Mouse (Mus musculus) hindbrain, embryonic 12.5 days (tissue): ENCODE measurements around the gene Gpr142. TPM values are rescaled to one million over a fixed set of nuclear protein-coding genes. Genes with fewer than 3 reads are reported as not detected.

Experiments used
- ATAC-seq: fragments of 200-750 bp; cut with Nextera tagmentation; 2 replicates; pipeline ENCODE4 v1.8.0; 2017; ENCODE audit warnings: moderate TSS enrichment; ENCODE audit not compliant: low FRiP score
- H3K27ac ChIP-seq: fragments of 300-500 bp; sonication (generic); 2 replicates; pipeline ENCODE4 v1.5.1; 2016; ENCODE audit warnings: mild to moderate bottlenecking
- H3K27me3 ChIP-seq: fragments of 300-500 bp; sonication (generic); 2 replicates; pipeline ENCODE4 v1.6.1; 2016; ENCODE audit warnings: mild to moderate bottlenecking
- H3K36me3 ChIP-seq: fragments of 300-500 bp; sonication (generic); 2 replicates; pipeline ENCODE4 v1.6.1; 2016; ENCODE audit warnings: mild to moderate bottlenecking
- H3K4me1 ChIP-seq: fragments of 300-500 bp; sonication (generic); 2 replicates; pipeline ENCODE4 v1.6.1; 2016
- H3K4me2 ChIP-seq: fragments of 300-500 bp; sonication (generic); replicated peaks from 2 replicates; pipeline ENCODE4 v1.6.1; 2016; ENCODE audit warnings: mild to moderate bottlenecking
- H3K4me3 ChIP-seq: fragments of 300-500 bp; sonication (generic); 2 replicates; pipeline ENCODE4 v1.5.1; 2016; ENCODE audit warnings: mild to moderate bottlenecking
- H3K9ac ChIP-seq: fragments of 300-500 bp; sonication (generic); 2 replicates; pipeline ENCODE4 v1.6.1; 2016; ENCODE audit warnings: mild to moderate bottlenecking, moderate library complexity
- H3K9me3 ChIP-seq: fragments of 300-500 bp; sonication (generic); replicated peaks from 2 replicates; pipeline ENCODE4 v1.6.1; 2016; ENCODE audit warnings: mild to moderate bottlenecking
- WGBS: fragments of 180-500 bp; shearing (Covaris S2); methylation state at CpG from one replicate; pipeline ENCODE4 v1.1.7; 2016; 5-methylcytosine and 5-hydroxymethylcytosine counted together
- polyA plus RNA-seq: library from polyadenylated mRNA; unstranded; fragments of >200 nt; fragmentation: Nextera tagmentation; extraction: Ambion mirVana; gene quantifications from 2 replicates; pipeline ENCODE4 v1.2.1, GENCODE M21; 2016

The Gpr142 gene
- polyA plus RNA-seq, 1 experiment from 2014 or later: not detected

DNA sequence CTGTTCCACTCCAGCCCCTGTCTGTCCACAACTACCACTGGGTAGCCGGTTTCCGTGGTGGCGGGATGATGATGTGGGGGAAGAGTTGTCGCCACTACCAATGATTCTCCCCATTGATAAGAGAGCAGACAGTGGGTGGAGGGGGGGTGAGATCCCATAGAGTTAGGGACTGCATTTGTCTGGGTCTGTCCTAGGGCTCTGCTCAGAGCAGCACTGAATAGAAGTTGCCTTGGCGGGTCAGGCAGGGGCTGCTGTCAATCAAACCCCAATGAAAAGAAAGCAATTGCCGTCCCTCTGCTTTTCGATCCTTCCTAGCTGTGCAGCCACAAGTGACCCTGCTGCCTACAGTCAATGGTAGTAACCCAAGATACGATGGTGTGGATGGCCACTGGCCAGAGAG is 5.3 kb downstream of the Gpr142 start:
- H3K36me3 ChIP-seq: no peaks in the 10 kb centered on the region
- no peak overlapping the region for H3K9ac ChIP-seq
- H3K4me3 ChIP-seq: no peak overlapping the region
- H3K4me1 ChIP-seq: peaks cover 51% of the 10 kb centered on the region
- 17% methylated on average over 8 of the region's 8 CpGs for WGBS
- 0 out of 2 replicates have a peak, but pooled peaks cover 4% of the 10 kb centered on the region for H3K27me3 ChIP-seq
- no peak overlapping the region for H3K27ac ChIP-seq
- no peak overlapping the region; the same call in 1 of the 2 replicates for H3K4me2 ChIP-seq
- peak; percentile 51; the same call in 1 of the 2 replicates for ATAC-seq
- H3K9me3 ChIP-seq: no peaks in the 10 kb centered on the region

DNA sequence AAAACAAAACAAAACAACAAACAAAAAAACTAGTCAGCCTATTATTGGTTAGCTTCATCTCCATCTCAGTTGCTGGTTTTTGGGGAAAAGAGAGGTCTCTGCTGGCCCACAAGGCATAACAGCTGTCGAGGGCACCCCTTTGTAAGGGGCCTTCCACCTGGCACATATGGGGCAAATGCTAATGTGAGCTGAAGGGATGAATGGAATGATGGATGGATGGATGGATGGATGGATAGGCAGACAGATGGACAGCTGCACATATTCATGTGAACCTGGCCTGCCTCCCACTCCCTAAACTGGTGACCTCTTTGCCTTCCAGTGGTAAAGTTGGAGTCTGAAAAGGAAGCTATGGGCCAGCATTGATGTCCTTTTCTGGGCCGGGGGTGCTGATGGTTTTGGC is 8.3 kb downstream of the Gpr142 start:
- H3K4me3 ChIP-seq: no peak overlapping the region
- WGBS: 51% methylated on average over 2 of the region's 2 CpGs
- H3K9ac ChIP-seq: no peak overlapping the region
- ATAC-seq: no peak
- no peaks in the 10 kb centered on the region for H3K9me3 ChIP-seq
- peak overlapping the region; percentile 48; the same call in 1 of the 2 replicates for H3K27ac ChIP-seq
- no peaks in the 10 kb centered on the region for H3K36me3 ChIP-seq
- H3K4me2 ChIP-seq: no peak overlapping the region
- H3K27me3 ChIP-seq: 0 out of 2 replicates have a peak, but pooled peaks cover 4% of the 10 kb centered on the region
- H3K4me1 ChIP-seq: peaks cover 57% of the 10 kb centered on the region

DNA sequence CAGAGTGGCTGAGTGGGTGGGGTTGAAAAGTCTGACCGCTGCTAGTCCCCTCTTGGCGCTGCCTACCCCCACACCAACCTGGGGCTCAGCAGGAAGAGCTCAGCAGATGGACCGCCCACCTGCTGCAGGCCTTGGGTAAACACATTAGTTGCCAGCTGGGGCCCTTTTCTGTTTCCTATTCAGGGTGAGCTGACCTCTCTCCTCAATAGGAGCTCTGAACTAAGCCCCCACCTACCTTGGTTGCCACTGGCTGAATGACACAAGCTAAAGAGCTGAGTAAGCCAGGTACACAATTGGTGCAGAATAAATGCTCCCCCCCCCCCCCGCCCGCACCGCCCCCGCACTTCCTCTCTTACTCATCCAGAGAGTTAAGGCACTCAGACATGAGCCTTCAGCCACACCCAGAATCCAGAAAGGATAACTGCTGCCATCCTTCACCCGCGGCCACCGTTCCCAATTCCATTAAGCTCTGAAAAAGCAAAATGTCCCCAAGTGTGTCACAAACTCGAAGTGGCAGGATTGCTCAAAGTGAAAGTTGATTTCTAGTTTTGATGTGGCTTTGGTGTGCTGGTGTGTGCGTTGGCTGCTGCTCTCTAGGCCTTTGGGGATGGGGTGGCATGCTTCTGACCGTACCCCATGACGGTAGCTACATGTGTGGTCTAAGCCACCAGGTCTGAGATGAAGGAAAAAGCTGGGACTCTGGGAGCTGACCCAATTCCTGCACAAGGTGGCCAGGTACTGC is 9.1 kb downstream of the Gpr142 start:
- Histone ChIP-seq H3K9me3 (no peaks in the 10 kb centered on the region), H3K27ac (peak overlapping the region; percentile 48; the same call in 1 of the 2 replicates), H3K4me2 (no peak overlapping the region), H3K27me3 (no peaks in the 10 kb centered on the region), H3K9ac (no peak overlapping the region), H3K36me3 (no peaks in the 10 kb centered on the region), H3K4me1 (peaks cover 54% of the 10 kb centered on the region), H3K4me3 (no peak overlapping the region)
- peak; percentile 32; the same call in 1 of the 2 replicates for ATAC-seq
- WGBS: 25% methylated on average over 13 of the region's 14 CpGs

DNA sequence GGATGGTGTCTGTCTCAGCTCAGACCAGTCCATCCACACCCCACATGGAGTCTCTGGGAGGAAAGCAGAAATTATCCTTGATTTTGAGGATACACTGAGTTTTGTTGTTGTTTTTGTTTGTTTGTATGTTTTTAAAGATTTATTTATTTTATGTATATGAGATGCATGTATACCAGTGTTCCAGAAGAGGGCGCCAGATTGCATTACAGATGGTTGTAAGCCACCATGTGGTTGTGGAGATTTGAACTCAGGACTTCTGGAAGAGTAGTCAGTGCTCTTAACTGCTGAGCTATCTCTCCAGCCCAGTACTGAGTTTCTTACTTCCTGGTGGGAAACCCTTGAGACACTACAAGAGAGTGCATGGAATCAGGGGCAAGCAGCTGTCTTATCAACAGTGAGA is 10.6 kb downstream of the Gpr142 start:
- Histone ChIP-seq H3K4me2 (no peak overlapping the region), H3K4me1 (peaks cover 41% of the 10 kb centered on the region)

DNA sequence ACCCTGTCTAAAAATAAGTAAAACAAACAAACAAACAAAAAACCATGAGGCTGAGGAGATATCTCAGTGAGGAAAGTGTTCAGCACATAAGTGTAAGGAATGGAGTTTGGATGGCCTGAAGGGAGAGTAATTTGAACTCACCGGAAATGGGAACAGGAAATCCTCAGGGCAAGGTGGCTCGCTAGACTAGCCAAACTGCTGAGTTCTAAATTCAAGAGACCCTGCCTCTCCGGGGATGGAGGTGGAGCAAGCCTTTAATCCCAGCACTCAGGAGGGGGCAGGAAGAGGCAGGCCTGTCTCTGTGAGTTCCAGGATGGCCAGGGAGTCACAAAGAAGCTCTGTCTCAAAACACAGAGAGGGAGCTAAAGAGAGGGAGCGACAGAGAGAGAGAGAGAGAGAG is 11.6 kb downstream of the Gpr142 start:
- Histone ChIP-seq H3K36me3 (no peaks in the 10 kb centered on the region), H3K9me3 (no peaks in the 10 kb centered on the region), H3K4me1 (peaks cover 36% of the 10 kb centered on the region), H3K27ac (no peak overlapping the region), H3K4me3 (no peak overlapping the region), H3K9ac (no peak overlapping the region), H3K4me2 (no peak overlapping the region), H3K27me3 (no peaks in the 10 kb centered on the region)
- WGBS: 26% methylated on average over 4 of the region's 4 CpGs
- ATAC-seq: no peak

More for the DNA sequence above, 10.6 kb downstream of the Gpr142 start:
- Histone ChIP-seq H3K36me3 (no peaks in the 10 kb centered on the region), H3K4me3 (no peak overlapping the region), H3K9ac (no peak overlapping the region), H3K27ac (no peak overlapping the region), H3K9me3 (no peaks in the 10 kb centered on the region), H3K27me3 (no peaks in the 10 kb centered on the region)
- no peak for ATAC-seq
- 94% methylated on average over 1 of the region's 1 CpGs for WGBS

DNA sequence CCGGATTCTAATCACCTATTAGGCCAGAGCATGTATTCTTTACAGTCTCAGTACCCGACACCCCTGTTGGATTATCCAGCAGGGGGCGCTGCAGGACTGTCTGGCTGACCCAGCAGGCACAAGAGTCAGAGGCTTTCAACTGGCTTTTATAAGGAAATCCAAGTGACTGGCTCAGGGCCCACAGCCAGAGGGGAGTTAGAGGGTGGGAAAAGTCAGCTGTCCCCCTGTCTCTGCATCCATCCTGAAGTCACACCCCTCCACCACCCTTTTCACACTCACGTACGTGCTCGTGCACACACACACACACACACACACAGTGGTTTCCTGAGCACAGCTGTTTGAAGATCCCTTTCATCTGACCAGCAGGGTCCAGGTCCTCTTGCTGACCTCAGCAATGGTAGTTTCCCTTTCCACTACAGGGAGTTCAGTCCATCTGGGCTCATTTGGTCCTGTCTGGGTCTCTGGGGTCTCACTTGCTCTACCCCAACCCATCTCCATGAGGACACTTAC is 14.1 kb downstream of the Gpr142 start:
- peaks cover 19% of the 10 kb centered on the region for H3K4me1 ChIP-seq
- no peaks in the 10 kb centered on the region for H3K27me3 ChIP-seq
- peak; percentile 70 for ATAC-seq
- WGBS: 20% methylated on average over 6 of the region's 6 CpGs
- H3K27ac ChIP-seq: no peak overlapping the region
- H3K9me3 ChIP-seq: no peaks in the 10 kb centered on the region
- H3K4me3 ChIP-seq: no peak overlapping the region
- no peaks in the 10 kb centered on the region for H3K36me3 ChIP-seq
- no peak overlapping the region for H3K4me2 ChIP-seq
- no peak overlapping the region for H3K9ac ChIP-seq

DNA sequence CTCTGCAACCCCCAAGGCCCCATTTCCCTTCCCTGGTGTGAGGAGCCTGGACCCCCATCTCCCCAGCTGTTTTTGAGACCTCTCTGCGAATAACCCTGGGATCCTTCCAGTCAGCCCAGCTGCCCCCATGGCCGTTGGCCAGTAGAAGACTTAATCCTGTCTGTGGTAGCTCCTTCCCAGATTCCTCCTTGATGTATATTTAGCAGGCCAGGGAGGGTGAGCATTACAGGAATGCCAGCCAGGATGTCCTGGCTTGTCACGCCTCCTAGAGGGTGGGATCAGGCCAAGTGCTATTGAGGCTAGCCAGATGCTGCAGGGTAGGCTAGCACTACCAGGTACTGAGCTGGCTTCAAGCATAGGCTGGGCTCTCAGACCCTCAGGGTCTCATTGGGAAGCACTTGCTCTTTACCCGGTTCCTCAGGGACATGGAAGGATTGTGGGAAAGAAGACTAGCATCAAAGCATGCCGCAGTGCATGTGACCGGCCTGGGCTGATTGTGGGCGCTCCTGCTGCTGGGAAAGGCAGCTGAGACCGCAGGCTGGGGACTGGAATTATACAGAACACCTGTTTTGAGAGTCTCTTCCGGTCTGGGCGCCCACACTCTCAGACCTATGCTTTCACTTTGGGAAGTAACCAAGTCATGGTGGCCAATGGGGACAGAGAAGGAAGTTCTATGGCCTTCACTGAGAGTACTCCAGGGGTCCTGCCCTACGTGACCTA is 16.3 kb downstream of the Gpr142 start:
- Histone ChIP-seq H3K36me3 (no peaks in the 10 kb centered on the region), H3K4me3 (no peak overlapping the region), H3K27ac (no peak overlapping the region), H3K9me3 (no peaks in the 10 kb centered on the region), H3K9ac (no peak overlapping the region), H3K4me1 (peaks cover 17% of the 10 kb centered on the region), H3K27me3 (no peaks in the 10 kb centered on the region), H3K4me2 (no peak overlapping the region)
- 84% methylated on average over 11 of the region's 11 CpGs for WGBS
- ATAC-seq: no peak

DNA sequence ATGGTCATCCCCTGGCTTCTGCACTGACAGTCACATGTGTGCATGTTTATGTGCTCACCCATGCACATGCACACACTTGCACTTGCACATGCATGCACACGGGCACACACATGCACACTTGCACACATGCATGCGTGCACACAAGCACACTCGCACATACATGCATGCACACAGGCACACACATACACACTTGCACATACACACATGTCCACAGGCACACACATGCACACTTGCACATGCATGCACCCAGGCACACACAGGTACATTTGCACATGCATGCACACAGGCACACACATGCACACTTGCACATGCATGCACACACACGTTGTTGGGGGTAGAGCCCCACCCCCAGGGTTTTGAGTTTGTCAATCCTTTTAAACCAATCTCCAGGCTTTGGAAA is 18.2 kb downstream of the Gpr142 start:
- Histone ChIP-seq H3K27ac (no peak overlapping the region), H3K4me1 (peaks cover 13% of the 10 kb centered on the region), H3K9ac (no peak overlapping the region), H3K9me3 (no peaks in the 10 kb centered on the region), H3K4me3 (no peak overlapping the region), H3K27me3 (no peaks in the 10 kb centered on the region; the same call in 1 of the 2 replicates), H3K4me2 (no peak overlapping the region), H3K36me3 (no peaks in the 10 kb centered on the region)
- no peak for ATAC-seq
- 88% methylated on average over 4 of the region's 4 CpGs for WGBS

DNA sequence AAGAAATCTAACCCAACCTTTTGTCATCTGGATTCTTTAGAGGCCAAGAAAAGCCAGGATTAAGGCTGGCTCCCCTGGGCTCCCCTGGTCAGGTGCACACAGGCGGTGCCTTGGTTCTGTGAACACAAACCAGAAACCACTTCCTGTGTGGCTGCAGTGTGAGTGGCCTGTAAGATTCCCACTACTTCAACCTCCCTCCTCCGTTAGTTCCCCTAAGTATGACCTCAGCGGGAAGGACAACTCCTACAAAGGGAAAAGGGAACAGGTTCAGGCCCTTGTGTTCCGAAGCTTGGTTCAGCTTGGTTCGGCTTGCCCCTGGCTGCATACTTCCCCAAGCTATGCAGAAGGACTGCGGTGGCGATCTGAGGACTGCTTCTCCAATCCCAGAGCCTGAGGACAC is 19.5 kb downstream of the Gpr142 start:
- Histone ChIP-seq H3K36me3 (no peaks in the 10 kb centered on the region), H3K4me3 (no peak overlapping the region), H3K9ac (no peak overlapping the region), H3K27ac (no peak overlapping the region), H3K9me3 (no peaks in the 10 kb centered on the region), H3K4me2 (no peak overlapping the region), H3K27me3 (no peaks in the 10 kb centered on the region; the same call in 1 of the 2 replicates), H3K4me1 (peaks cover 17% of the 10 kb centered on the region)
- WGBS: 93% methylated on average over 7 of the region's 7 CpGs
- no peak for ATAC-seq

DNA sequence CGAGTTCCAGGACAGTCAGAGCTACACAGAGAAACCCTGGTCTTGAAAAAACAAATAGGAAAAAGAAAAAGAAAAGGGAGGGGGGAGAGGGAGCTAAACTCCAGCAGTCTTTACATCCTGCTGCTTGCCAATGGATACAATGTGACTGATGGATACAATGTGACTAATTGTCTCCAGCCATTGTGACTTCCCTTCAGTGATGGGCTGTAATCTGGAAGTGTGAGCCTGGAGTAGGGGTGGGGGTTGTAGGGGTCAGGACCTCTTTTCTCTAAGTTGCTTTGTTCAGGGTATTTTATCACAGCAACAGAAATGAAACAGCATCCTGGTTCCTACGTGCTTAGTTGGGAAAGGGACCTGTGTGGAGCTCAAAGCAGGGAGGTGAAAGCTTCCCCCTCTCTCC is 20.4 kb downstream of the Gpr142 start:
- ATAC-seq: no peak
- H3K4me3 ChIP-seq: no peak overlapping the region
- H3K9ac ChIP-seq: no peak overlapping the region
- no peaks in the 10 kb centered on the region; the same call in 1 of the 2 replicates for H3K27me3 ChIP-seq
- peaks cover 26% of the 10 kb centered on the region for H3K4me1 ChIP-seq
- WGBS: 11% methylated on average over 2 of the region's 2 CpGs
- H3K36me3 ChIP-seq: no peaks in the 10 kb centered on the region
- H3K27ac ChIP-seq: no peak overlapping the region
- H3K4me2 ChIP-seq: no peak overlapping the region
- no peaks in the 10 kb centered on the region for H3K9me3 ChIP-seq

DNA sequence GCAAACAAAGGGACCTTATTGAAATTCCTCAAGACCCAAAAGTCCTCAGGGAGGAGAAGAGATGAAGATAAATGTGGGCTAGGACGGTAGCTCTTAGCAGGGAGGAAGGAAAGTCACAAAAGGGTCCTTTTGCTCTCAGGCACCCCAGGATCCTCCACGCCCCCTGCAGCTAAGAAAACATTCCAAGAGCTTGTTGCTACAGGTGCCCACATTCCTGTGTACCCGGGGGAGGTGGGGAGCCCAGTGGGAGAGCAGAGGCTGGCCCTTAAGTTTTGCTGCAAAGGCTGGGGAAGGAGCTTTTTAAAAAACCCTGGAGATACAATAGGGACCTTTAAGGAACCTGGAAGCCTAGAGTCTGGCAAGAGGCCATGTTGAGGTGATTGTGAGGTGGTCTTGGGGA is 21.7 kb downstream of the Gpr142 start:
- Histone ChIP-seq H3K4me3 (no peak overlapping the region), H3K27ac (no peak overlapping the region), H3K4me2 (no peak overlapping the region), H3K9me3 (no peaks in the 10 kb centered on the region), H3K36me3 (no peaks in the 10 kb centered on the region), H3K9ac (no peak overlapping the region), H3K4me1 (peaks cover 26% of the 10 kb centered on the region), H3K27me3 (no peaks in the 10 kb centered on the region; the same call in 1 of the 2 replicates)
- no peak for ATAC-seq
- WGBS: 29% methylated on average over 3 of the region's 3 CpGs

DNA sequence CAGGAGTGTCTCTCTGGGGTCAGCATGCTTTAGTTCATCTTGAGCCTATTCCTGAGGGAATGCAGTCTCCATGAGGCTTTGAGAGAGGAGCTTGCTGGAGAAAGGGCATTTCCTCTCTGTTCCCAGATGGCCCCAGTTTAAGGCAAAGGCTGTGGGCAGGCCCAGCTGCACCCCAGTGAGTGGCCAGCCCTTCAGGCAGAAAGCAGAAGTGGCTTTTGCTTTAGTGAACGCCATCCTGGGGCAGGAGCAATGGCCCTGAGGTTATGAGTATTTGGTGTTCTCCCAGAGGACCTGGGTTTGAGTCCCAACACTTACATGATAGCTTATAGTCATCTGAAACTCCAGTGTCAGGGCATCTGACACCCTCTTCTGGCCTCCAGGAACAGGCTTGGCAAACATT is 22.6 kb downstream of the Gpr142 start:
- H3K4me1 ChIP-seq: peaks cover 26% of the 10 kb centered on the region
- H3K9ac ChIP-seq: no peak overlapping the region
- no peak overlapping the region for H3K27ac ChIP-seq
- 55% methylated on average over 1 of the region's 1 CpGs for WGBS
- H3K27me3 ChIP-seq: no peaks in the 10 kb centered on the region; the same call in 1 of the 2 replicates
- H3K9me3 ChIP-seq: no peaks in the 10 kb centered on the region
- no peaks in the 10 kb centered on the region for H3K36me3 ChIP-seq
- no peak overlapping the region for H3K4me3 ChIP-seq
- no peak for ATAC-seq
- H3K4me2 ChIP-seq: no peak overlapping the region
